Mouse (Mus musculus): ENCODE measurements around the gene Emc7. TPM values are rescaled to one million over a fixed set of nuclear protein-coding genes. Genes with fewer than 3 reads are reported as not detected.
"Not testable (repeated sequence)": the region's sequence is repeated elsewhere in the genome, so short reads cannot be mapped to it uniquely, and the experiment has no call there.

Gene Emc7
- polyA plus RNA-seq, 1 experiment = 14.5 TPM

DNA sequence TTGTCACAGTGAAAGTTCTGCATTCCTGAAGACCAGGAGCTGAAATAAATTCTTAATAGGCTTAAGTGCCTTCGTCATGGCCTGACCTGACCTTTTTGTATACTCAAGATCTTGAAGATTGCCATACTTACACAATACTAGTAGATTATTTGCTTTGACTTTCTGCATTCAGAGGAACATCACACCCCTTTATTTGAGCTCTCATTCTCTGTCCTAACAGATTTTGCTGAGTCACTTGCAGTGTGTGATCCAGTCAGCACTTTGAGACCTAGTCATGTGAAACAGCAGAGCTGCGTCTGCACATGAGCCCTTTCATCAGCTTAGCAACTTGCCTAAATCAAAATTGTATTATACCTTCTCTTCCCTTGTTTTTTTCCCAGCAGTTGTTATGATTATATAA lies 21.4 kb upstream of the Emc7 start:
- no peaks in the 10 kb centered on the region for H3K27me3 ChIP-seq (replicated peaks; ENCODE audit: control insufficient read depth, insufficient read depth, low read length)
- WGBS = 30% methylated on average over 2 of the region's 2 CpGs
- DNase-seq = peak; percentile 62
- H3K27ac ChIP-seq (ENCODE audit: insufficient read depth, low read depth, low read length) = no peak overlapping the region
- H3K4me1 ChIP-seq (ENCODE audit: control insufficient read depth, insufficient read depth, low read length) = no peaks in the 10 kb centered on the region
- no peak overlapping the region for H3K4me3 ChIP-seq (ENCODE audit: insufficient read depth, low read depth, low read length)
- TF ChIP-seq CTCF (conservative IDR thresholded peaks at IDR 0.05; ENCODE audit: insufficient read depth, insufficient read length, low read depth, low read length) (no peak), POLR2A (IDR thresholded peaks at IDR 0.05; ENCODE audit: low read depth, low read length) (no peak)
- no peaks in the 10 kb centered on the region for H3K36me3 ChIP-seq (ENCODE audit: control insufficient read depth, insufficient read depth, low read length)

DNA sequence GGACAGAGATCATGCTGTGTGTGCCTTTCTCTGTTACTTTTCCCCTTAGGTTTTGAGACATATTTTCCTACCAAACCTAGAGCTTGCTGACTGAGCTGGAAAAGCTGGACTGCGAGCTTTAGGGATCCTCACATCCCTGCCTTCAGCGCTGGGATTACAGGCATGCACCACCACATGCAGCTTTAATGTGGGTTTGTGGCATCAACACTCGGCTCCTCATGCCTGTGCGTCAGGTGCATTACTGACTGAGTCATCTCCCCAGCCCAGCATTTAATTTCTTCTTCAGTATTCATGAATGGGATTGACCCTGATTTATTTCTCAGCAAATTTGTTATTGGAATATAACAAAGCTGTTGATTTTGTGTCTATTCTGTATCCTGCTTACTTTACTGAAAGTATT lies 18.5 kb upstream of the Emc7 start:
- Histone ChIP-seq H3K27me3 (replicated peaks; ENCODE audit: control insufficient read depth, insufficient read depth, low read length) (no peaks in the 10 kb centered on the region), H3K4me1 (ENCODE audit: control insufficient read depth, insufficient read depth, low read length) (no peaks in the 10 kb centered on the region), H3K36me3 (ENCODE audit: control insufficient read depth, insufficient read depth, low read length) (no peaks in the 10 kb centered on the region), H3K4me3 (ENCODE audit: insufficient read depth, low read depth, low read length) (no peak overlapping the region), H3K27ac (ENCODE audit: insufficient read depth, low read depth, low read length) (no peak overlapping the region)
- 77% methylated on average over 4 of the region's 4 CpGs for WGBS
- TF ChIP-seq CTCF (conservative IDR thresholded peaks at IDR 0.05; ENCODE audit: insufficient read depth, insufficient read length, low read depth, low read length) (no peak), POLR2A (IDR thresholded peaks at IDR 0.05; ENCODE audit: low read depth, low read length) (no peak)
- no peak for DNase-seq

DNA sequence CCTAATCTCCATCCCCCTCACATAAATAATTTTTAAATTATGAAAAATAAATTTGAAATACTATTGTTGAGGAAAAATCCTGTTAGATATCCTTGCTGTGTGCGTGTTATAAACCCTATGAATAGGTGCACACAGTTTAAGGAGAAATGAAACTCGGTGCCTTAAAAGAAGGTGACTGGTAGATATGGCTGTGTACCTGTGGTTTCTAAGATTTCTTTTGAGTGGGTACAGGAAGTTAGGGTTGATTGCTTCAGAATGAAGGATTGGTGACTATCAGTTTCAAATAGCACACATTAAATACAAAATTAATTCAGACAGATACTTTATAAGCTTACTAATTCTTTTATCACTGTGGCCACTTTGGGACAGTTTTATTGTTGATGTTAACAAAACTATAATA lies 17.2 kb upstream of the Emc7 start:
- Histone ChIP-seq H3K27me3 (replicated peaks; ENCODE audit: control insufficient read depth, insufficient read depth, low read length) (no peaks in the 10 kb centered on the region), H3K27ac (ENCODE audit: insufficient read depth, low read depth, low read length) (no peak overlapping the region), H3K4me3 (ENCODE audit: insufficient read depth, low read depth, low read length) (no peak overlapping the region), H3K36me3 (ENCODE audit: control insufficient read depth, insufficient read depth, low read length) (no peaks in the 10 kb centered on the region), H3K4me1 (ENCODE audit: control insufficient read depth, insufficient read depth, low read length) (no peaks in the 10 kb centered on the region)
- 90% methylated on average over 2 of the region's 2 CpGs for WGBS
- TF ChIP-seq POLR2A (IDR thresholded peaks at IDR 0.05; ENCODE audit: low read depth, low read length) (no peak), CTCF (conservative IDR thresholded peaks at IDR 0.05; ENCODE audit: insufficient read depth, insufficient read length, low read depth, low read length) (no peak)
- DNase-seq = no peak

DNA sequence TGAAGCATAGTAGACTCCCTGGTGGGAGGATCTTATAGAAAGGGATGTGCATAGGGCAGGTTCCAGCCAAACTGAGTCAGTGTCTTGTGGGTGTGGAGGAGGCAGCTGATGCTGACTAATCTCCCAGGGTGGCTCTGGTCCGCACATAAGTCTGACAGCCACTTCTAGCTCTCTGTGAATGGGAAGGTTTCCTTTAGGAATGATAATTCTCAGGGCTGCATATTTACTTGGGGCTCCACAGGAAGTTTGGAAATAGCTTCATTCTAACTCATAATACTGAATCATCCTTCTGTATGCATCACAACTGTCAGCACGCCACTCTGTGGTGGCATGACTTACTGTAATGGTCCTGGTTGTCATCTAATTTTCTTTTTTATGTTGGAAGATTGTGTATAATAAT lies 11.3 kb upstream of the Emc7 start:
- no peaks in the 10 kb centered on the region for H3K27me3 ChIP-seq (replicated peaks; ENCODE audit: control insufficient read depth, insufficient read depth, low read length)
- DNase-seq = no peak
- no peaks in the 10 kb centered on the region for H3K4me1 ChIP-seq (ENCODE audit: control insufficient read depth, insufficient read depth, low read length)
- H3K27ac ChIP-seq (ENCODE audit: insufficient read depth, low read depth, low read length) = no peak overlapping the region
- whole genome bisulfite sequencing = 64% methylated on average over 2 of the region's 2 CpGs
- H3K36me3 ChIP-seq (ENCODE audit: control insufficient read depth, insufficient read depth, low read length) = no peaks in the 10 kb centered on the region
- no peak for TF ChIP-seq CTCF (conservative IDR thresholded peaks at IDR 0.05; ENCODE audit: insufficient read depth, insufficient read length, low read depth, low read length)
- no peak for TF ChIP-seq POLR2A (IDR thresholded peaks at IDR 0.05; ENCODE audit: low read depth, low read length)
- no peak overlapping the region for H3K4me3 ChIP-seq (ENCODE audit: insufficient read depth, low read depth, low read length)

DNA sequence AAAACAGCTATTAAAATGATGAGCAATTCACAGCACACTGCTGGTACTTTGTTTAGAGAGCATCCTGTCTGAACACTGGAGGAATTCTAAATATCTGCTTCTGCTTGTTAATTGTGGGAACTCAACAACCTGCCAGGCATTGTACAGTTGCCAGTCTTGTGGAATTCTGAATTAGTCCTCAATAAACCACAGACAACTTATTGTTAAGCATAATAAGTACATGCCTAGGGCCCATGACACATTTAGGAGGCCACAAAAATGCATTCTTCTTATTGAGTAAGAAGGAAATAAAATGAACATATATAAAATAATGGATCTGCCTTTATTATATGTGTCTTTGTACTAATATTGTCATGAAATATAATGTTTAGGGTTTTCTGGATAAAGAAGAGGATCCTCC lies 9.3 kb upstream of the Emc7 start:
- Histone ChIP-seq H3K36me3 (ENCODE audit: control insufficient read depth, insufficient read depth, low read length) (no peaks in the 10 kb centered on the region), H3K27me3 (replicated peaks; ENCODE audit: control insufficient read depth, insufficient read depth, low read length) (no peaks in the 10 kb centered on the region), H3K27ac (ENCODE audit: insufficient read depth, low read depth, low read length) (no peak overlapping the region), H3K4me3 (ENCODE audit: insufficient read depth, low read depth, low read length) (no peak overlapping the region), H3K4me1 (ENCODE audit: control insufficient read depth, insufficient read depth, low read length) (no peaks in the 10 kb centered on the region)
- no peak for DNase-seq
- TF ChIP-seq CTCF (conservative IDR thresholded peaks at IDR 0.05; ENCODE audit: insufficient read depth, insufficient read length, low read depth, low read length) (no peak), POLR2A (IDR thresholded peaks at IDR 0.05; ENCODE audit: low read depth, low read length) (no peak)

DNA sequence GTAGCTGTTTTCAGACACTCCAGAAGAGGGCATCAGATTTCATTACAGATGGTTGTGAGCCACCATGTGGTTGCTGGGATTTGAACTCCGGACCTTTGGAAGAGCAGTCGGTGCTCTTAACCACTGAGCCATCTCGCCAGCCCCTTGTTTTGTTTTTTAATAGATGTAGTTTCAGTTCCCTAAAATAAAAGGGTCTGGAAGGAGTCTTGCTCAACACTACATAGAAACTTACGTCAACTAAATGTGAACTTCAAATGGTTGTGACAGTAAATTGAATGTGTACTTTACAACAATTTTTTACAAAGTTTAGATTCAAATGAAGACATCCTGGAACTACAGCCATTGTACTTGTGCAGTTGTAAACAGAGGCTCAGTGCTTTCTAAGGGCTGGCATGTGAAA lies 6.8 kb upstream of the Emc7 start:
- not testable (repeated sequence) for H3K36me3 ChIP-seq (ENCODE audit: control insufficient read depth, insufficient read depth, low read length)
- 71% methylated on average over 4 of the region's 4 CpGs for WGBS

DNA sequence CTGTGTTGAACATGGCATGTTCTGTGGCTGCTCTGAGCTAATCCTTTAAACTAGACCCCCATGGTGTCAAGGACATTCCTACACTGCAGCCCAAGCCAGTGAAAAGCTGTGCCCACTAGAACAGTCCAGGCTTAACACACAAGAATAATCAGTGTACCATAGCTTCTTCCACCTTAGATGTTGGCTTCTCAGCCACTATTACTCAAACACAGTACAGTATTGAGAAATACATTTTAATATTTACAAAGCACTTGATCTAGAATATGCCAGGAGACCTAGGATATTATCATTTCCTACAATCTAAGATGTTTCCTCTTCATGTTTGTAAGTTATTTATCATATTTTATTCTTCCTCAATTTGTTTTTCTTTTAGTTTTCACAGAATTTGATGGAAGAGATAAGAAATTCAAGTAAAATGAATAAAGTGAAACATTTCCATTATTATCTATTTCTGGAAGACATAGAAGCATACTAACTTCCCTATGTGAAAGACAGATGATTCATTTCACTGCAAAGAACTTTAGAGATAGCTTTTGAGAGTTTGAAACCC lies 6.2 kb upstream of the Emc7 start:
- H3K4me3 ChIP-seq (ENCODE audit: insufficient read depth, low read depth, low read length) = no peak overlapping the region
- no peak overlapping the region for H3K27ac ChIP-seq (ENCODE audit: insufficient read depth, low read depth, low read length)
- TF ChIP-seq POLR2A (IDR thresholded peaks at IDR 0.05; ENCODE audit: low read depth, low read length) = no peak
- no peak for TF ChIP-seq CTCF (conservative IDR thresholded peaks at IDR 0.05; ENCODE audit: insufficient read depth, insufficient read length, low read depth, low read length)
- no peak for DNase-seq
- no peaks in the 10 kb centered on the region for H3K4me1 ChIP-seq (ENCODE audit: control insufficient read depth, insufficient read depth, low read length)
- H3K27me3 ChIP-seq (replicated peaks; ENCODE audit: control insufficient read depth, insufficient read depth, low read length) = no peaks in the 10 kb centered on the region
- no peaks in the 10 kb centered on the region for H3K36me3 ChIP-seq (ENCODE audit: control insufficient read depth, insufficient read depth, low read length)

More for the DNA sequence above, 6.8 kb upstream of the Emc7 start:
- H3K4me1 ChIP-seq (ENCODE audit: control insufficient read depth, insufficient read depth, low read length); H3K27ac ChIP-seq (ENCODE audit: insufficient read depth, low read depth, low read length); H3K27me3 ChIP-seq (replicated peaks; ENCODE audit: control insufficient read depth, insufficient read depth, low read length); DNase-seq; H3K4me3 ChIP-seq (ENCODE audit: insufficient read depth, low read depth, low read length): not testable (repeated sequence)
